Mouse (Mus musculus): ENCODE results near the gene Syne1.

DNA sequence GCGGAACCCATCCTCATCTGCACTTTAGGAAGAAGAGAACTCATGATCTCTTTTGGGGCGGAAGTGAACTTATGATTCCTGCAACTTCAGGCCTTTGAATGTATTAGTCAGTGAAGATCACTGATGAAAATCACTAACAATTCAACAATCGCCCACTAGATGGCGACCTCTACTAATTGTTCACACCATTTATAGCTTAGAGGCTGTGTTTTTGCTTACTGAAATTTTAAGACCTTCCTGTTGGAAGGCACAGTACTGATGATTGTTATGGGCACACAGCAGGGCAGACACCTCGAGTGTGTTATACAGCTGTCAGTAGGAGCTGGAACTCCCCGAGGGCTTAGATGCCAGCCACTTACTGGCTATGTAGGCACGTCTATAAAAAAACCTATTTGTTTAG, 48.8 kb upstream of the Syne1 start:
- TF ChIP-seq EP300 (optimal IDR thresholded peaks at IDR 0.05) (no peak), CTCF (IDR thresholded peaks at IDR 0.05; ENCODE audit: low read depth) (peak; percentile 86)
